Mouse (Mus musculus): Measurements from ENCODE around the gene Chd9.

Chd9 gene

GRCm38 (mm10) chr8:90837440-90837839, 9.3 kb downstream of the Chd9 start:
- DNase-seq (ENCODE audit: extremely low read depth, low read depth) = no peak

- no peak for DNase-seq (ENCODE audit: extremely low read depth, low read depth)
Measured at GRCm38 (mm10) chr8:90839725-90840714, 11.9 kb downstream of the Chd9 start.

GRCm38 (mm10) chr8:90841321-90841720, 13.2 kb downstream of the Chd9 start:
- DNase-seq (ENCODE audit: extremely low read depth, low read depth) = no peak

GRCm38 (mm10) chr8:90843127-90843526, 15.0 kb downstream of the Chd9 start:
- no peak for DNase-seq (ENCODE audit: extremely low read depth, low read depth)

DNA sequence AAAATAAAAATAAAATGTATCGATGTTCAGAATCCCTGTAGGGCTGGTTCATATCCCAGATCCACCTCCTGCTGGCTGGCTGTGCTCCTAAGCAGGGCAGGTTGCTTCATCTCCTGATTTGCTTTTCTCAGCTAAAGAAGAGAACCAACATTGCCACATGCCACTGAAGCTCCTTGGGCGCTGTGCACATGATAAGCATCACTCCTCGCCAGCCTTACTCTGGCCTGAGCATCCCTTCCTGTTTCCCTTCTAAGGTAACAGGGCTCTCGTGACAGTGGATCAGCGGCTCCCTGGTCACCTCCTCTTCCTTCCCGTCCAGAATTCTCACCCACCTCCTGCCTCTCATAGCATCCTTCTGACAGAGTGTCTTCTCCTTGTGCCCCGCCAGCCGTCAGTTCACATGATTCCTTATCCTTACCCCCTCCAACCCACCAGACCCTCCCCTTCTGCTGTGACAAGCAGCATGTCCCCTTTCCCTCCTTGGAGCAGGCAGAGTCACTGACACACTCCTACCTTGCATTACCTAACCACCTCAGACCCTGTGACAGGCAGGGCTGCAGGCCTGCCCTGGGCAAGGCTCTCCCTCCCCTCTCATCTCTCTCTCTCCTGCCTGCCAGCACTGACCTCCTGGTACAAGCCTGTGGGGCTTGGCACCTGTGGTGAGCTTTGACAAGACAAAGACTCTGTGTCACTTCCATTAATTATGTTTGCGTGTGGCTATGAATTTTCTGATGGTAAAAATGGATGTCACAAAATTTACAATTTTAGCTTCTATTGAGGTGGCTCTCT, 16.2 kb downstream of the Chd9 start:
- no peak for DNase-seq (ENCODE audit: extremely low read depth, low read depth)

- no peak for DNase-seq (ENCODE audit: extremely low read depth, low read depth)
Measured at GRCm38 (mm10) chr8:90847980-90848379, 19.8 kb downstream of the Chd9 start.

DNA sequence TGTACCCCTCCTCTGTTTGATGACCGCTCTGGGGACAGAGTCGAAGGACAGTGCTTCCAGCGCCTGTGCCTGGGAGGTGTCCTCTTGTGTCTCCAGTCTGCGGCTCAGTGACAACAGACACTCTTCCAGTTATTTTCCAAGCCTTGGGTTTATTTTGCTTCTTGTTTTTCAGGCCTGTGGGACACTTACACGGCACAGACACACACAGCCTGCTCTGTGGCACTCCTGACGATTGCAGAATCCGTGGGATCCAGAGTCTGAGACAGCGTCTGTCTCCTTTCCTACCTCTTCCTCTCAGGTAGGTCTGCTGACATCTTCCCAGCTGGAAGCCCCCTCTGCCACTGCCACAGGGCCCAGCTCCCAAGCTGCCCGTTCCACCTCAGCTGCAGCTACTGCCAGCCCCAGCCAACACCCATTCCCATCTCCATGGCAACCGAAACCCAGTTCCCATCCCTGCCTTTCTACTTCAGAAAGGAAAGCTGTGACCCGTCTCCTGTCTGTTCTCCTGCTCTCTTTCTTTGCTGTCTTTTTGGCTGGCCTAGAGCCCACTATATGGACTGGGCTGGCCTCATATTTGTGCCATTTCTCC, 21.4 kb downstream of the Chd9 start:
- no peak for DNase-seq (ENCODE audit: extremely low read depth, low read depth)

- DNase-seq (ENCODE audit: extremely low read depth, low read depth) = no peak
Measured at GRCm38 (mm10) chr8:90851544-90851943, 23.4 kb downstream of the Chd9 start.

GRCm38 (mm10) chr8:90853971-90854670, 26.0 kb downstream of the Chd9 start:
- no peak for DNase-seq (ENCODE audit: extremely low read depth, low read depth)

GRCm38 (mm10) chr8:90854671-90855161, 26.6 kb downstream of the Chd9 start:
- no peak for DNase-seq (ENCODE audit: extremely low read depth, low read depth)

GRCm38 (mm10) chr8:90856171-90856570, 28.0 kb downstream of the Chd9 start:
- no peak for DNase-seq (ENCODE audit: extremely low read depth, low read depth)

- DNase-seq (ENCODE audit: extremely low read depth, low read depth) = no peak
Measured at GRCm38 (mm10) chr8:90856952-90857351, 28.8 kb downstream of the Chd9 start.

DNA sequence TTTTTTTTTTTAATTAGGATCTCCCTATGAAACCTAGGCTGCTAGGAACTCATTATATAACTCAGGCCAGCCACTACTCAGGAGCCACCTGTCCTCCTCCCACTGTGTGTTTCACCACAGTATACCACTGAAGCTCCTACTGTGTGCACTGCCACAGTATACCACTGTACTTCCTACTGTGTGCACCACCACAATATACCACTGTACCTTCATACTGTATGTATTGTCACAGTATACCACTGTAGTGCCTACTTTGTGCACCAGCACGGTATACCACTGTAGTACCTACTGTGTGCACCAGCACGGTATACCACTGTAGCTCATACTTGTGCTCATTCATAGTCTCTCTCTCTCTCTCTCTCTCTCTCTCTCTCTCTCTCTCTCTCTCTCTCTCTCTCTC, 29.9 kb downstream of the Chd9 start:
- no peak for DNase-seq (ENCODE audit: extremely low read depth, low read depth)

DNA sequence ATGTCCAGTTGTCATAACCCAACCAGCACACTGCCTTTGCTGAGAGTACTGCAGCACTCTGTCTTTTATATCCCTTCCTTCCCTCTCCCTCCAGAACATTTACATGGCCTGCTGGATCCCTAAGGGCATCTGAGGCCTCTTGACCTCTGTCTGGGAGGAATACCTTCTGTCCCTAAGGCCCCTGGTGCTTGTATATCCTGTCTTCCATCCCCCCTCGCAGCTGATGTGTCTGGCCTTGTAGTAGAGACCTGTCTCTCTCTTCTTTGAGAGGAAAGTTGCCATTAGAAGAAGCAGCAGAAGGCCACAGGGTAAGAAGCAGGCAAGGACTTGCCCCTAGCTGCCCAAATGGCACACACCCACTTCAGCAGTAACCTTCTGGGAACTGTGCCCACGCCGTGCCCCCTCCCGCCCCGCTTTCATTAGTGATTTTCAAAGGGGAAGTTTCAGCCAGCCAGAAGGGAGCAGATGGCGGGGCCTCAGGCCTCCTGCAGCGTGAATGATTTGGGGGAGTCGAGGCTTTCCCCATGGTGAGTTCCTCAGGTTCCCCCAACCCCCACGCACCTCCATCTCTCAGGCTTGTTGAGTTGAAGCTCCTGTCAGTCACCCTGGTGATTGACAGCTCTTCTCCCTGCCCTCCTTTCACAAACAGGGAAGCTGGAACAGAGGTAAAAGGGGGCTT, 33.3 kb downstream of the Chd9 start:
- no peak for DNase-seq (ENCODE audit: extremely low read depth, low read depth)

DNA sequence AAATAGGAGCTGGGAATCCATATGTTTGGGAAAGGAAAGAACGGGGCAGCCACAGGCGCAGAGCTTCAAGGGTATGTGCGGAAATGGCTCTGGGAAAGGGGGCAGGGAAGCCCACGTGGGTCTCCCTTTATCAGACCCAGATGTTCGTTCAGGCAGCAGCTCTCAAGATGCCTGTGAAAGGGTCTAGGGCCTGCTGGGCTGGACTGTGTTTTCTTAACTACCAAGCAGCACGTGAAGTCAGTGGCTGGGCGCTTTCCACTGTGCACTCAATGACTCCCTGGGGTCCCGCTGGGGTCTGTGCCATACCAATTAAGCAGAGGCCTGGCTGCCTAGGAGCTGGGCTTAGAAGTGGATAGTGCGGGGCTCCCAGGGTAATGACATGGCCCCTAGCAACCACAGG, 33.9 kb downstream of the Chd9 start:
- DNase-seq (ENCODE audit: extremely low read depth, low read depth) = no peak

- no peak for DNase-seq (ENCODE audit: extremely low read depth, low read depth)
Measured at GRCm38 (mm10) chr8:90867061-90867460, 38.9 kb downstream of the Chd9 start.

- no peak for DNase-seq (ENCODE audit: extremely low read depth, low read depth)
Measured at GRCm38 (mm10) chr8:90867911-90868310, 39.8 kb downstream of the Chd9 start.

DNA sequence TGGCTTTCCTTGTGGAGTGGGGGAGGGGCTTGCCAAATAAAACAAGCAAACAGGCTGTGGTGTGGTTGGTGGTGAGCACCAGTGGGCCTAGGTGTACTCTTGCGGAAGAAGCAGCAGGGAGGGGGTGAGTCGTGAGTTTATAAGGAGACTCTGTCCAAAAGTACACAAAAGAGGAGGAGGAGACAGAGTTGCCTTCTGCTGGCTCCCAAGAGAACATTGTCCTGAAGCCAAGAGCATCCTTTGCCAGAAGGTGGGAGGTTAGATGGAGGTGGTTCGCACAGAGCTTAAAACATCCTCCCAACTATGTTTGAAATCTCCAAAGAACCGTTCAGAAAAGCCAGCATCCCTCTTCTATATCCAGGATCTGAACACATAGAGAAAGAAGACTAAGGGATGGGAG, 40.2 kb downstream of the Chd9 start:
- no peak for DNase-seq (ENCODE audit: extremely low read depth, low read depth)

DNA sequence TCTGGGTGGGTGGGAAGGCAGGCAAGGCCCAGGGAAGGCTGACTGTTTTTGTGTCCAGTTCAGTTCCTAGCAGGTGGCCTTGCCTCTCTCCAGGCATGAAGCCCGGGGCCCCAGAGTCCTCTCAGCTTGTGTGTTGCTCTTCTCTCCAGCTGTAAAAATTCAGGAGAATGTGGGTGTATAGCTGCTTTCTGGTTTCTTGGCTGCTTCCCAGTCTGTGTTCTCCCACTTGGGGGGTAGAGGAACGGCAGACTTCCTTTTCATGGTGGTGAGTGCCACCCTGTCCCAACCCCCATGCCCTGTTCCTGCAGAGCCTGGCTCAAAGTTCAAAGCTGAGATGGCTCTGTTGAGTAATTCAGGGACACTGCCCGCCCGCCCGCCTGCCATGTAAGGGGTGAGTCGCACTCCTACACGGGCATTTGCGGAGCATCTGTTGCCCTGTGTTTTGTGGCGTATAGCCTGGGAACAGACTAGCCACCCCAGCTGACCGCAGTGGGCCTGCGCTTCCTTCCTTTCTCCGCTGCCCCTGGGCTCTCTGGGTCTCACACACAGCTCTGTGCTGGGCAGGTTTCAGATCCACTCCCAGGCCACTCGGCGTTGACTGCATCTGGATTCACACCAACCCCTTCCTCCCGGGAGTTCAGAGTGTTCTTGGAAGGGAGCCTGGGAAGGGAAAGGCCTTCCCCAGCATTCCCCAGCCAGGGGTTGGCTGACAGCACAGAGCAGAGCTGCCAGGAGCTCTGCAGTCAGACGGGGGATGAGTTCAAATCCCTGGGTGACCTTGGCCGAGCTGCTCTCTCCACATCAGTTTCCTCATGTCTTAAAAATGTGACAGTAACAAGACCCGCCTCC, 41.1 kb downstream of the Chd9 start:
- DNase-seq (ENCODE audit: extremely low read depth, low read depth) = no peak
